Mouse (Mus musculus) midbrain, postnatal 0 days (tissue): ENCODE data around the gene Eng. TPM values are rescaled to one million over a fixed set of nuclear protein-coding genes. Genes with fewer than 3 reads are reported as not detected.

ENCODE experiments used
- ATAC-seq: fragments of 200-750 bp; cut with Nextera tagmentation; 2 replicates; pipeline ENCODE4 v1.8.0; 2017; ENCODE audit warnings: moderate number of reproducible peaks, mild to moderate bottlenecking, moderate TSS enrichment, moderate library complexity; ENCODE audit not compliant: low FRiP score
- DNase-seq: peaks from one replicate; pipeline ENCODE4 v3.0.0-alpha.2; 2015; ENCODE audit warnings: low spot score
- H3K27ac ChIP-seq: fragments of 300-500 bp; sonication (generic); 2 replicates; pipeline ENCODE4 v1.5.1; 2014; ENCODE audit warnings: low read depth, mild to moderate bottlenecking, low read length, mixed read lengths
- H3K27me3 ChIP-seq: fragments of 300-500 bp; sonication (generic); 2 replicates; pipeline ENCODE4 v1.6.1; 2014; ENCODE audit warnings: low read length, control low read depth, mixed read lengths; ENCODE audit not compliant: insufficient read depth
- H3K36me3 ChIP-seq: fragments of 300-500 bp; sonication (generic); 2 replicates; pipeline ENCODE4 v1.6.1; 2014; ENCODE audit warnings: low read length, control low read depth, mixed read lengths; ENCODE audit not compliant: insufficient read depth
- H3K4me1 ChIP-seq: fragments of 300-500 bp; sonication (generic); 2 replicates; pipeline ENCODE4 v1.6.1; 2014; ENCODE audit warnings: mild to moderate bottlenecking, control low read depth, antibody characterized with exemption, low read length, mixed read lengths; ENCODE audit not compliant: insufficient read depth
- H3K4me2 ChIP-seq: fragments of 300-500 bp; sonication (generic); 2 replicates; pipeline ENCODE4 v1.6.1; 2014; ENCODE audit warnings: low read depth, mild to moderate bottlenecking, low read length, mixed read lengths; ENCODE audit not compliant: poor library complexity, severe bottlenecking
- H3K4me3 ChIP-seq: fragments of 300-500 bp; sonication (generic); 2 replicates; pipeline ENCODE4 v1.5.1; 2014; ENCODE audit warnings: low read depth, mild to moderate bottlenecking, low read length, moderate library complexity
- H3K9ac ChIP-seq: fragments of 300-500 bp; sonication (generic); replicated peaks from 2 replicates; pipeline ENCODE4 v1.6.1; 2014; ENCODE audit warnings: mild to moderate bottlenecking, low read length, moderate library complexity, mixed read lengths; ENCODE audit not compliant: poor library complexity, severe bottlenecking
- H3K9me3 ChIP-seq: fragments of 300-500 bp; sonication (generic); 2 replicates; pipeline ENCODE4 v1.6.1; 2016; ENCODE audit warnings: low read length, control low read depth
- CTCF ChIP-seq: IDR thresholded peaks from 2 replicates; pipeline ENCODE4 v1.5.1; 2016; ENCODE audit warnings: antibody characterized with exemption, mild to moderate bottlenecking
- WGBS: fragments of 180-500 bp; shearing (Covaris S2); extraction: QIAGEN DNeasy Blood & Tissue Kit; methylation state at CpG from one replicate; pipeline ENCODE4 v1.1.7; 2014; 5-methylcytosine and 5-hydroxymethylcytosine counted together
- polyA plus RNA-seq: library from polyadenylated mRNA; unstranded; fragments of >200 nt; fragmentation: Nextera tagmentation; extraction: Ambion mirVana; gene quantifications from 2 replicates; pipeline ENCODE4 v1.2.1, GENCODE M21; 2015
- total RNA-seq: library from RNA; depleted of rRNA; stranded (reverse); fragments of >200 nt; gene quantifications from 2 replicates; pipeline ENCODE4 v1.2.3, GENCODE M21; 2014

Gene Eng
- total and polyA plus RNA-seq, 2 experiments from 2014 or later, result 20.0 to 20.3 TPM

DNA sequence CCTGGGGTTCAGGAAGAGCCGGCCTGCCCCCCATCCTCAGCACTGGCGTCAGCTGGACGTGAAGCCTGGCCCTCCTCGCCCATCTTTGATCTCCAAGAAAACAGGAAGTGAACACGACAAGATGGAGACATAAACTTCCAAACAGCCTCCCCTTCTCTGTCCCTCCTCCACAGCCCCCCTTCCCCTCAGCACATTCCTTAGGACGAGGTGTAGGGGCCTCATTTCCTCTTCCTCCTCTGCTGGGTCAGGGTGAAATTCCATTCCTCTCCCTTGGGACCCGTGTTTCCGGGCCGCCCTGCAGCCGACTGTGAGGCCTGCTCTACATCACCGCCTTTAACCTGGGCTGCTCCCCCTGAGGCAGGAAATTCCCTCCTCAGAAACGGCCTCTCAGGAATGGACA lies 9.4 kb downstream of the Eng start:
- Histone ChIP-seq H3K27ac (no peak overlapping the region), H3K9me3 (no peaks in the 10 kb centered on the region), H3K4me2 (no peak overlapping the region), H3K4me1 (no peaks in the 10 kb centered on the region), H3K9ac (no peak overlapping the region), H3K36me3 (no peaks in the 10 kb centered on the region), H3K4me3 (no peak overlapping the region), H3K27me3 (no peaks in the 10 kb centered on the region)
- WGBS, result 79% methylated on average over 11 of the region's 12 CpGs
- no peak for ATAC-seq
- no peak for DNase-seq
- TF ChIP-seq CTCF, result no peak

DNA sequence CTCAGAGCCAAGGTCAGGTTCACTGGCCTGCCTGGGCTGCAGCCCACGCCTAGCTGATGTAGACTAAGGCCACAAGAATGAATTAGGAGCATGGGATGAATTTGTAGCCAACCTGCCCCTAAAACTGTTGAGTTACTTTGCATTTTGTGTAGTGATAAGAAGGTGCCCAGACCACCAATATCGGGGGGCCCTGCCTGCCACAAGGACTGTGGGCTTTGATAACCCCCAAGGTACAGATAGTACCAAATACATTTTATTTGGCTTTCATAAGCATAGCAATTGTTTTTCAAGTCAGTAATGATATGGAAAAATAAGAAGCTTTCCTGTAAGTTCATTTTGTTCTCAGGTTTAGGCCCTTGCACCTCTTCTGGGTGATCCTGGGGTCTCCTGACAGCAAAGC lies 12.5 kb downstream of the Eng start:
- 95% methylated on average over 2 of the region's 2 CpGs for WGBS

DNA sequence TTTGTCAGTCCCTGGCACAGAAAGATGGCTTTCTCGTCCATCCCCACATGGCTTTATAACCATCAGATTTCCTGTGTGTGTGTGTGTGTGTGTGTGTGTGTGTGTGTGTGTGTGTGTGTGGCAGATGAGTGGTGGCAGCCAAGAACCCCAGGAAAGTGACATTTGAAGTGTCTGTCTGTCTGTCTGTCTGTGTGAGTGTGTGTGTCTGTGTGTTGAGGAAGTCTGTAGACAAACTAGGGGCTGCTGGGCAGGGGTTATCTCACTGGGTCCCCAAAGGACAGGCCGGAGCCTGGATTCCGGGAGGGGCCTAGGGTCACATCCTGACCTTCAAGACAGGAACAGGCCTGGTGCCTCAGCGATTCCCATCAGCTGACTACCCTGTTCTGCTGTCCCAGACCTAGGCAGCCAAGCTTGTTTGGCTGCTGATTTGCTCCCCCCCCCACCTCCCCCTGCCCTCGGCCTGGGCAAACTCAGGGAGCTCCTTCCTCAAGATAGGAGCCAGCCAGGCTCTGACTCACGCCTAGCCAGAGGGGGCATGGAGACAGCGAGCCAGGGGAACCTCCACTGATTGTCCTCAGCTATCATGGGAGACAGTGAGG lies 15.2 kb downstream of the Eng start:
- ATAC-seq, result no peak
- 64% methylated on average over 7 of the region's 7 CpGs for WGBS

More for the DNA sequence above, 12.5 kb downstream of the Eng start:
- H3K9me3 ChIP-seq, result no peaks in the 10 kb centered on the region
- no peaks in the 10 kb centered on the region for H3K36me3 ChIP-seq
- H3K27ac ChIP-seq, result no peak overlapping the region
- H3K4me2 ChIP-seq, result no peak overlapping the region
- H3K4me3 ChIP-seq, result no peak overlapping the region
- no peak overlapping the region for H3K9ac ChIP-seq
- H3K4me1 ChIP-seq, result no peaks in the 10 kb centered on the region
- no peak for ATAC-seq
- DNase-seq, result no peak
- no peaks in the 10 kb centered on the region for H3K27me3 ChIP-seq
- TF ChIP-seq CTCF, result no peak

DNA sequence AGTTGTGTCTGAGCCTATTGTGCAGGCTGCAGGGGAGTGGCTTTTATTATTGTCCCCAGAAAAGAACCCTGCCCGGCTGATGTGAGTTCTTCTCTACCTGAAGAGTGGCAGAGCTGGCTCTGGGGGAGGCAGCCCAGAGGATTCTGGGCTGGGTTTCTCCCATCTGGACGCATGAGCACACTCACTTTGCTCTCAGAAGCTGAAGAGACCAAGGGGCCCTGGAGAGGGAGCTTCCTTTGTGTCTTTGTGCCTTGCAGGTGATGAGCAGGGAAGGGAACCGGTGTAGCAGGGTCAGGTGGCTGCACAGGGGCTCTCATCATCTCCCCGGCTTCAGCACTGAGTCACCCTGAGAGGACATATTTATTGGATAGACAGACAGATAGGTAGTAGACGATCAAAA lies 15.9 kb downstream of the Eng start:
- H3K4me1 ChIP-seq, result no peaks in the 10 kb centered on the region
- H3K27ac ChIP-seq, result no peak overlapping the region
- ATAC-seq, result no peak
- TF ChIP-seq CTCF, result no peak
- no peak overlapping the region for H3K9ac ChIP-seq
- WGBS, result 55% methylated on average over 5 of the region's 5 CpGs
- H3K4me2 ChIP-seq, result no peak overlapping the region
- no peaks in the 10 kb centered on the region for H3K36me3 ChIP-seq
- no peaks in the 10 kb centered on the region for H3K9me3 ChIP-seq
- no peaks in the 10 kb centered on the region for H3K27me3 ChIP-seq
- DNase-seq, result no peak
- H3K4me3 ChIP-seq, result no peak overlapping the region

More for the DNA sequence above, 15.2 kb downstream of the Eng start:
- no peaks in the 10 kb centered on the region for H3K27me3 ChIP-seq
- no peak overlapping the region for H3K4me3 ChIP-seq
- no peaks in the 10 kb centered on the region for H3K4me1 ChIP-seq
- H3K36me3 ChIP-seq, result no peaks in the 10 kb centered on the region
- DNase-seq, result no peak
- no peak overlapping the region for H3K4me2 ChIP-seq
- no peaks in the 10 kb centered on the region for H3K9me3 ChIP-seq
- H3K9ac ChIP-seq, result no peak overlapping the region
- no peak overlapping the region for H3K27ac ChIP-seq
- no peak for TF ChIP-seq CTCF

DNA sequence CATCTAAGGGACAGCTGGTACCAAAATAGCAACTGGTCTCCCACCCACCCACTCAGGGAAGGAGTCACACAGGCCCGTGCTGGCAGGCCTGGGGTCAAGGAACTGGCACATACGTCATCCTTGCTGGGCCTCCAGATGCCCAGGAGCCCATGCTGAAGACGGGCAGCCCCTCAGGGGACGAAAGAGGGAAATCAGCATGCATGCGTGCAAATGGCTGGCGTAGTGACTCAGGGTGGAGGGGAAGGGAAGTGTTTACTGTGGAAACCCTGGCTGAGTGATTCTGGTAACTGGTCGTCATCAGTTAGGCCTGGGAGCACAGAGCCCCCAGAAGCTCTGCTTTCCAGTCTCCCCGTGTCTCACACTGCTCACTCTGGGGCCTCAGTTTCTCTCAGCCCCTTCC lies 18.9 kb downstream of the Eng start:
- H3K4me1 ChIP-seq, result no peaks in the 10 kb centered on the region
- ATAC-seq (no peak), DNase-seq (no peak)
- no peaks in the 10 kb centered on the region for H3K9me3 ChIP-seq
- no peak overlapping the region for H3K27ac ChIP-seq
- no peak for TF ChIP-seq CTCF
- H3K36me3 ChIP-seq, result no peaks in the 10 kb centered on the region
- H3K4me2 ChIP-seq, result no peak overlapping the region
- no peak overlapping the region for H3K9ac ChIP-seq
- 85% methylated on average over 8 of the region's 8 CpGs for WGBS
- no peaks in the 10 kb centered on the region for H3K27me3 ChIP-seq
- no peak overlapping the region for H3K4me3 ChIP-seq

DNA sequence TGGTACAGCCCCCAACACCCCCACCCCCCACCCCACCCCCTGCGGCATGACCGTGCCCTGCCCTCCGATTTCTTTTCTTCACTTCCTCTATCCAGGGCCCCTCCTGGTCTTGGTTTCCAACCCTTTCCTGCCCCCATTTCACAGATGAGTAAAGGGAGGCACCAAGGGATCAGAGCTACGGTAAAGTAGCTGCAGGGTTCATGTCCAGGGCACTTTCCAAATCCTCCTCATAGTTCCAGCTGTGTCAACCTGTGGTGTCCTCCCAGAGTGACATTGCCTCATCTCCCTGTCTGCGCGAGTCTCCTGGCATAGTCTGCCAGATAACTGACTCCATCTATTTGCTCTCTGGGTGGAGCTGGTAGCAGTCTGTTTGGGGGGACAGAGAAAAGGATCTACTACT lies 19.5 kb downstream of the Eng start:
- WGBS, result 83% methylated on average over 6 of the region's 6 CpGs
- no peak for DNase-seq

More for the DNA sequence above, 19.5 kb downstream of the Eng start:
- no peak for ATAC-seq
- no peaks in the 10 kb centered on the region for H3K27me3 ChIP-seq
- H3K9me3 ChIP-seq, result no peaks in the 10 kb centered on the region
- no peak overlapping the region for H3K4me3 ChIP-seq
- no peak overlapping the region for H3K9ac ChIP-seq
- TF ChIP-seq CTCF, result no peak
- no peak overlapping the region for H3K4me2 ChIP-seq
- no peaks in the 10 kb centered on the region for H3K4me1 ChIP-seq
- H3K27ac ChIP-seq, result no peak overlapping the region
- H3K36me3 ChIP-seq, result no peaks in the 10 kb centered on the region
